8 mouse cellular contexts compared by ENCODE assay signal in the genomic region with DNA sequence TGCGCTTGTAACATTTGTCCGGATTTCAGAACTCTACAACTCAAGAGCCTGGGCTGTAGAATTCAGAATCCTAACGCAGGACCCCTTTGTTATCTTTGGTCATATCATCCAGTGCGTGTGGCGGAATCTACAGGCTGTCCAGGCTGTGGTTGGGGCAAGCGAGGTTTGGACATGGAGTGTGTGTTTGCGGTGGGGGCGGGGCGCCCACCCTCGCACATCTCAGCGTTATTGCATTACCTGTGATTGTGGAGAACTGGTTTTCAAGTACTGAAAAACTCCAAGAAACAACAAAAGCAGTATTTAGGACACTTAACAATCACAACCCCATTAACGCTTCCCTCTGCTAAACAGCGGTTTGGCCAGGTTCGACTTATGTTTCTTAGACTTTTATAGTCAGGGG. TPM values are rescaled to one million over a fixed set of nuclear protein-coding genes. Genes with fewer than 3 reads are reported as not detected.
DNase-seq lines count a peak whose midpoint lies in the region; ATAC-seq and TF ChIP-seq lines count a peak whose summit lies in the region.

No protein-coding gene starts in this region.

- H3K27ac ChIP-seq in testis, adult 2 months (ENCODE audit: control insufficient read depth, insufficient read depth, low read depth, low read length): peak overlapping the region; percentile 79
- peak overlapping the region; percentile 70 for H3K27ac ChIP-seq in heart, postnatal 0 days (ENCODE audit: low read depth)
- 0 out of 2 replicates have a peak overlapping the region, but pooled peaks have one; percentile 13 for H3K27ac ChIP-seq in liver, postnatal 0 days (ENCODE audit: low read depth)

- H3K9ac ChIP-seq in heart, postnatal 0 days (replicated peaks; ENCODE audit: low read depth, low read length): peak overlapping the region; percentile 50; the same call in 1 of the 2 replicates
- peak overlapping the region; percentile 43; the same call in 1 of the 2 replicates for H3K9ac ChIP-seq in liver, postnatal 0 days (replicated peaks)

- WGBS in heart, postnatal 0 days: 3% methylated on average over 14 of the region's 14 CpGs
- 6% methylated on average over 14 of the region's 14 CpGs for WGBS in liver, postnatal 0 days (ENCODE audit: insufficient replicate concordance)

- TF ChIP-seq POLR2A in testis, adult 2 months (IDR thresholded peaks at IDR 0.05; ENCODE audit: control insufficient read depth, low read depth, low read length): no peak

- DNase-seq in adrenal gland, adult 2 months: peak; percentile 41
- DNase-seq in adrenal gland, postnatal 4 days (ENCODE audit: low spot score in 2 of 2): no peak
- no peak for DNase-seq in testis, postnatal 10 days (ENCODE audit: low spot score)
- DNase-seq in heart, postnatal 0 days (ENCODE audit: low spot score): no peak
- DNase-seq in liver, postnatal 0 days: peak; percentile 28
- DNase-seq in urinary bladder, adult 18-20 months (ENCODE audit: low spot score in 2 of 2): no peak
- no peak for DNase-seq in urinary bladder, postnatal 25 days (ENCODE audit: low spot score)

- H3K27me3 ChIP-seq in testis, adult 2 months (ENCODE audit: control insufficient read depth, insufficient read depth, low read length): no peaks in the 10 kb centered on the region
- no peaks in the 10 kb centered on the region for H3K27me3 ChIP-seq in heart, postnatal 0 days (ENCODE audit: control insufficient read depth, insufficient read depth, low read length)
- H3K27me3 ChIP-seq in liver, postnatal 0 days (ENCODE audit: insufficient read depth, low read length): no peaks in the 10 kb centered on the region

- TF ChIP-seq EP300 in heart, postnatal 0 days (IDR thresholded peaks at IDR 0.05; ENCODE audit: low read depth): no peak
- TF ChIP-seq EP300 in liver, postnatal 0 days (IDR thresholded peaks at IDR 0.05; ENCODE audit: low read depth): no peak

- H3K9me3 ChIP-seq in heart, postnatal 0 days (replicated peaks; ENCODE audit: control insufficient read depth, low read length): no peaks in the 10 kb centered on the region
- H3K9me3 ChIP-seq in liver, postnatal 0 days (ENCODE audit: low read length): no peaks in the 10 kb centered on the region

- ATAC-seq in heart, postnatal 0 days (ENCODE audit: insufficient read depth, low read depth): no peak
- no peak for ATAC-seq in liver, postnatal 0 days

- no peaks in the 10 kb centered on the region for H3K36me3 ChIP-seq in testis, adult 2 months (ENCODE audit: control insufficient read depth, insufficient read depth, low read length)
- H3K36me3 ChIP-seq in heart, postnatal 0 days (replicated peaks; ENCODE audit: control insufficient read depth, insufficient read depth, low read length): no peaks in the 10 kb centered on the region
- no peaks in the 10 kb centered on the region for H3K36me3 ChIP-seq in liver, postnatal 0 days (replicated peaks; ENCODE audit: insufficient read depth, low read length)

- H3K4me1 ChIP-seq in testis, adult 2 months (ENCODE audit: control insufficient read depth, insufficient read depth, low read length): peaks cover 10% of the 10 kb centered on the region
- H3K4me1 ChIP-seq in heart, postnatal 0 days (ENCODE audit: control insufficient read depth, insufficient read depth): peaks cover 12% of the 10 kb centered on the region
- H3K4me1 ChIP-seq in liver, postnatal 0 days (ENCODE audit: insufficient read depth): peaks cover 5% of the 10 kb centered on the region; the same call in 1 of the 2 replicates

- TF ChIP-seq CTCF in testis, adult 2 months (IDR thresholded peaks at IDR 0.05; ENCODE audit: control insufficient read depth, insufficient read depth, insufficient replicate concordance, low read depth, low read length): no peak
- no peak for TF ChIP-seq CTCF in heart, postnatal 0 days (IDR thresholded peaks at IDR 0.05; ENCODE audit: low read depth)
- TF ChIP-seq CTCF in liver, postnatal 0 days (IDR thresholded peaks at IDR 0.05; ENCODE audit: low read depth): no peak

- H3K4me2 ChIP-seq in heart, postnatal 0 days (ENCODE audit: low read depth, low read length): peak overlapping the region; percentile 70
- H3K4me2 ChIP-seq in liver, postnatal 0 days (ENCODE audit: low read depth, low read length): peak overlapping the region; percentile 99

- H3K4me3 ChIP-seq in testis, adult 2 months (ENCODE audit: control insufficient read depth, low read depth, low read length): peak overlapping the region; percentile 99
- peak overlapping the region; percentile 87 for H3K4me3 ChIP-seq in heart, postnatal 0 days (ENCODE audit: low read depth, low read length)
- peak overlapping the region; percentile 70 for H3K4me3 ChIP-seq in liver, postnatal 0 days (ENCODE audit: low read depth, low read length)

RNA-seq across cellular contexts. Expression of gene Dcun1d4, which starts 9.1 kb away (rescaled TPM):
- total RNA-seq in adrenal gland, adult 2 months (2021): 10 to 100 TPM; 39.8 to 49.4 TPM
- polyA plus RNA-seq in adrenal gland, adult 2 months (2012; rRNA removed): 2.3 and 3.5 TPM in 2 replicates
- 10 to 100 TPM; 38.0 to 38.1 TPM for total RNA-seq in adrenal gland, postnatal 4 days (2021)
- 37.5 and 44.8 TPM in 2 replicates for polyA plus RNA-seq in testis, adult 2 months (2012; rRNA removed)
- 5.2 and 5.6 TPM in 2 replicates for total RNA-seq in heart, postnatal 0 days (2014; rRNA removed; ENCODE audit: low replicate concordance)
- 9.9 and 10.4 TPM in 2 replicates for polyA plus RNA-seq in heart, postnatal 0 days (2015; fragmentation: Nextera tagmentation; extraction: Ambion mirVana)
- 4.1 and 5.7 TPM in 2 replicates for polyA plus RNA-seq in liver, postnatal 0 days (2015; fragmentation: Nextera tagmentation; extraction: Ambion mirVana)

Comparison
In these comparisons a context has a peak if more than half of its experiments do, and no peak if none do; other contexts are left out.
1. DNase-seq: peak in adrenal gland, adult 2 months (single experiment) and liver, postnatal 0 days (single experiment); none in adrenal gland, postnatal 4 days (0 of 2), testis, postnatal 10 days (single experiment), heart, postnatal 0 days (single experiment), urinary bladder, adult 18-20 months (0 of 2) and urinary bladder, postnatal 25 days (single experiment).
2. H3K27ac ChIP-seq: peak in every context shown above with its lines; median percentile 79 in testis, adult 2 months; 70 in heart, postnatal 0 days; 13 in liver, postnatal 0 days.
3. Peak in every context shown above with its lines, with median percentiles within 50 percentile points of each other: H3K4me3 ChIP-seq.